Mouse (Mus musculus) ES-E14 (cell line): ENCODE measurements around the gene AU015836. TPM values are rescaled to one million over a fixed set of nuclear protein-coding genes. Genes with fewer than 3 reads are reported as not detected.
A peak's percentile ranks its signal among the peaks of the same experiment; 100 is the strongest.
"Not testable (repeated sequence)": the region's sequence is repeated elsewhere in the genome, so short reads cannot be mapped to it uniquely, and the experiment has no call there.

Experiments
- DNase-seq: peaks from one replicate; pipeline ENCODE4 v3.0.0-alpha.2; 2013; ENCODE audit warnings: low read depth, low spot score
- H3K27ac ChIP-seq: 2 replicates; pipeline ENCODE4 v1.5.1; 2012; ENCODE audit warnings: low read depth, mild to moderate bottlenecking, low read length, moderate library complexity, mixed read lengths; ENCODE audit not compliant: poor library complexity, insufficient read depth, severe bottlenecking
- H3K36me3 ChIP-seq: 2 replicates; pipeline ENCODE4 v1.6.1; 2012; ENCODE audit warnings: mild to moderate bottlenecking, low read length, moderate library complexity, mixed read lengths; ENCODE audit not compliant: control insufficient read depth, poor library complexity, insufficient read depth, severe bottlenecking
- H3K4me1 ChIP-seq, 2 experiments: fragments of 150-350 bp in 1 of 2; sonication (generic) in 1 of 2; 2 replicates each; pipeline ENCODE4 v1.6.1; 2012; ENCODE audit warnings: low read length in 2 of 2, mild to moderate bottlenecking in 1 of 2, mixed read lengths in 1 of 2; ENCODE audit not compliant: control insufficient read depth in 2 of 2, insufficient read depth in 2 of 2, poor library complexity in 1 of 2
- H3K4me3 ChIP-seq, 2 experiments: fragments of 150-350 bp in 1 of 2; sonication (generic) in 1 of 2; 2 replicates each; pipeline ENCODE4 v1.5.1; 2012; ENCODE audit warnings: low read length in 2 of 2, low read depth in 1 of 2, mild to moderate bottlenecking in 1 of 2, mixed read lengths in 1 of 2; ENCODE audit not compliant: insufficient read depth in 1 of 2, poor library complexity in 1 of 2, severe bottlenecking in 1 of 2
- H3K9ac ChIP-seq: 2 replicates; pipeline ENCODE4 v1.6.1; 2012; ENCODE audit warnings: low read depth, mild to moderate bottlenecking, low read length, mixed read lengths; ENCODE audit not compliant: poor library complexity, insufficient read depth, severe bottlenecking
- H3K9me3 ChIP-seq: fragments of 150-350 bp; sonication (generic); 2 replicates; pipeline ENCODE4 v1.6.1; 2012; ENCODE audit warnings: low read depth, mild to moderate bottlenecking, low read length; ENCODE audit not compliant: control insufficient read depth, insufficient read depth
- CHD2 ChIP-seq: IDR thresholded peaks from 2 replicates; pipeline ENCODE4 v1.6.1; 2014; ENCODE audit warnings: mild to moderate bottlenecking, low read depth, low read length, inconsistent platforms
- HCFC1 ChIP-seq: IDR thresholded peaks from 2 replicates; pipeline ENCODE4 v1.6.1; 2012; ENCODE audit warnings: low read length, inconsistent platforms, borderline replicate concordance; ENCODE audit not compliant: insufficient read depth
- MAFK ChIP-seq: IDR thresholded peaks from 2 replicates; pipeline ENCODE4 v1.6.1; 2014; ENCODE audit warnings: mild to moderate bottlenecking, low read depth, low read length, inconsistent platforms; ENCODE audit not compliant: insufficient read depth
- ZC3H11A ChIP-seq: IDR thresholded peaks from 2 replicates; pipeline ENCODE4 v1.6.1; 2012; ENCODE audit warnings: low read depth, mild to moderate bottlenecking, inconsistent platforms, low read length, borderline replicate concordance
- ZNF384 ChIP-seq: IDR thresholded peaks from 2 replicates; pipeline ENCODE4 v1.6.1; 2012; ENCODE audit warnings: low read depth, low read length, inconsistent platforms
- in situ Hi-C, 2 experiments: fragments of 600-800 bp; cut with MboI; formaldehyde crosslinking; loops; one replicate each; pipeline ENCODE4 v1.15.1; 2025; ENCODE audit warnings: low sequenced_read_pairs in 2 of 2, inconsistent platforms in 1 of 2; ENCODE audit not compliant: unreplicated experiment in 2 of 2
- total RNA-seq: library from RNA; depleted of rRNA; stranded (reverse); fragments of 300-350 nt; gene quantifications from 2 replicates; pipeline ENCODE4 v1.2.3, GENCODE M21; 2012

The AU015836 gene
- total RNA-seq, 1 experiment, result 6.1 TPM

- Histone ChIP-seq H3K4me3 (no peak overlapping the region), H3K4me1 (no peaks in the 10 kb centered on the region), H3K9ac (no peak overlapping the region), H3K9me3 (no peaks in the 10 kb centered on the region), H3K27ac (no peak overlapping the region), H3K36me3 (no peaks in the 10 kb centered on the region)
- TF ChIP-seq ZNF384 (no peak), HCFC1 (no peak), ZC3H11A (no peak), MAFK (no peak), CHD2 (no peak)
- in situ Hi-C loops, result no loop called here
- no peak for DNase-seq
Observed at GRCm38 (mm10) chrX:93956727-93957126, 11.7 kb upstream of the AU015836 start.

GRCm38 (mm10) chrX:93958502-93958901 is 10.0 kb upstream of the AU015836 start:
- Histone ChIP-seq H3K36me3 (no peaks in the 10 kb centered on the region), H3K4me3 (no peak overlapping the region), H3K9me3 (no peaks in the 10 kb centered on the region), H3K27ac (no peak overlapping the region), H3K4me1 (no peaks in the 10 kb centered on the region), H3K9ac (no peak overlapping the region)
- TF ChIP-seq MAFK (no peak), HCFC1 (no peak), ZNF384 (no peak), ZC3H11A (no peak), CHD2 (no peak)
- DNase-seq, result no peak
- in situ Hi-C loops, result no loop called here

GRCm38 (mm10) chrX:93980341-93980740 is 11.9 kb downstream of the AU015836 start:
- Histone ChIP-seq H3K9me3 (no peaks in the 10 kb centered on the region), H3K4me1 (0 out of 4 replicates have a peak, but pooled peaks cover 0 to 2% of the 10 kb centered on the region in 2 experiments), H3K27ac (no peak overlapping the region), H3K4me3 (peak overlapping the region; percentile 30 to 42; a peak in 3 of 4 replicates), H3K9ac (peak overlapping the region; percentile 52), H3K36me3 (no peaks in the 10 kb centered on the region)
- DNase-seq, result no peak
- in situ Hi-C loops, result no loop called here
- TF ChIP-seq ZC3H11A, result no peak
- no peak for TF ChIP-seq CHD2
- TF ChIP-seq ZNF384, result no peak
- TF ChIP-seq HCFC1, result peak; percentile 31; the same call in 1 of the 2 replicates

- in situ Hi-C loops, result no loop called here
- Histone ChIP-seq H3K27ac (no peak overlapping the region), H3K4me1 (0 out of 4 replicates have a peak, but pooled peaks cover 0 to 2% of the 10 kb centered on the region in 2 experiments), H3K4me3 (no peak overlapping the region), H3K36me3 (no peaks in the 10 kb centered on the region), H3K9ac (no peak overlapping the region), H3K9me3 (no peaks in the 10 kb centered on the region)
- no peak for DNase-seq
- no peak for TF ChIP-seq HCFC1
- no peak for TF ChIP-seq MAFK
- no peak for TF ChIP-seq ZNF384
Observed at GRCm38 (mm10) chrX:93982193-93982592, 13.7 kb downstream of the AU015836 start.

- H3K4me3 ChIP-seq, in situ Hi-C loops, H3K36me3 ChIP-seq: not testable (repeated sequence)
Observed at GRCm38 (mm10) chrX:93985096-93985495, 16.6 kb downstream of the AU015836 start.

More at GRCm38 (mm10) chrX:93985096-93985495, 16.6 kb downstream of the AU015836 start:
- not testable (repeated sequence) for H3K9ac ChIP-seq, H3K4me1 ChIP-seq, H3K9me3 ChIP-seq, DNase-seq, H3K27ac ChIP-seq
